Mouse (Mus musculus) frontal cortex, postnatal 10 days (tissue): ENCODE data around the gene Mbtps1.

ENCODE experiments used
- DNase-seq, 2 experiments: peaks; one replicate each; pipeline ENCODE4 v3.0.0; 2022; ENCODE audit warnings: low spot score in 2 of 2, mixed read lengths in 1 of 2

The Mbtps1 gene

GRCm38 (mm10) chr8:119557821-119558602 is 523 bp downstream of the Mbtps1 start:
- DNase-seq = no peak

GRCm38 (mm10) chr8:119557132-119557531 is 1.4 kb downstream of the Mbtps1 start:
- DNase-seq = no peak

- DNase-seq = no peak
Measured at GRCm38 (mm10) chr8:119555861-119556260, 2.7 kb downstream of the Mbtps1 start.

GRCm38 (mm10) chr8:119552967-119553366 is 5.6 kb downstream of the Mbtps1 start:
- DNase-seq = no peak

- DNase-seq = no peak
Measured at GRCm38 (mm10) chr8:119548560-119549113, 9.9 kb downstream of the Mbtps1 start.

- no peak for DNase-seq
Measured at GRCm38 (mm10) chr8:119547019-119547691, 11.4 kb downstream of the Mbtps1 start.

- no peak for DNase-seq
Measured at GRCm38 (mm10) chr8:119545791-119546190, 12.7 kb downstream of the Mbtps1 start.

- DNase-seq = no peak
Measured at GRCm38 (mm10) chr8:119545180-119545579, 13.4 kb downstream of the Mbtps1 start.

- no peak for DNase-seq
Measured at GRCm38 (mm10) chr8:119544606-119545005, 13.9 kb downstream of the Mbtps1 start.

- DNase-seq = peak; percentile 29 to 39
Measured at GRCm38 (mm10) chr8:119531973-119532372, 26.6 kb downstream of the Mbtps1 start.

- no peak for DNase-seq
Measured at GRCm38 (mm10) chr8:119531397-119531796, 27.1 kb downstream of the Mbtps1 start.

GRCm38 (mm10) chr8:119530937-119531336 is 27.6 kb downstream of the Mbtps1 start:
- DNase-seq = no peak

- no peak for DNase-seq
Measured at GRCm38 (mm10) chr8:119528762-119529161, 29.8 kb downstream of the Mbtps1 start.

GRCm38 (mm10) chr8:119520102-119520501 is 38.4 kb downstream of the Mbtps1 start:
- DNase-seq = no peak

GRCm38 (mm10) chr8:119516674-119517073 is 41.9 kb downstream of the Mbtps1 start:
- DNase-seq = no peak

- DNase-seq = no peak
Measured at GRCm38 (mm10) chr8:119515767-119516166, 42.8 kb downstream of the Mbtps1 start.

- DNase-seq = no peak
Measured at GRCm38 (mm10) chr8:119514940-119515339, 43.6 kb downstream of the Mbtps1 start.

GRCm38 (mm10) chr8:119513405-119513804 is 45.1 kb downstream of the Mbtps1 start:
- DNase-seq = no peak

- no peak for DNase-seq
Measured at GRCm38 (mm10) chr8:119511722-119512121, 46.8 kb downstream of the Mbtps1 start.

GRCm38 (mm10) chr8:119510471-119510870 is 48.1 kb downstream of the Mbtps1 start:
- DNase-seq = no peak

- no peak for DNase-seq
Measured at GRCm38 (mm10) chr8:119506106-119506505, 52.4 kb downstream of the Mbtps1 start.

- no peak for DNase-seq
Measured at GRCm38 (mm10) chr8:119505488-119505887, 53.0 kb downstream of the Mbtps1 start.
